9 mouse cellular contexts compared by ENCODE assay signal in the genomic region with DNA sequence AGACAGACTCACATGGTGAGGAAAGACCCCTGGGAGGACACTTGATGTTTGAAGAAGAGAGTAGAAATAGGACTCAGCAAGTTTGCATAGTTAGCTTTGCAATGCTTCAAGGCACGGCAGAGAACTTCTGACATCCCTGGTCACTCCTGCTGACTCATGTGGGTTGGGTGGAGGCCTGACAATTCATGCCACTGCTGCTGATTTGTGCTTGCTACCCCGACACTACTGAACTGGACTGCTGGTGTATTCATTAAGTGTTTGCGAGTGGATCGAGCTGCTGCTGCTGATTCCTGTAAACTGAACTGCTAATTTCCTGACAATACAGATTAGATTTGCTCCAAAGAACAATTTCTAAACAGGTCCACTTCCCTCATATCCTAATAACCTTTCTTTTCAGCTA. TPM values are rescaled to one million over a fixed set of nuclear protein-coding genes. Genes with fewer than 3 reads are reported as not detected.
DNase-seq lines count a peak whose midpoint lies in the region; ATAC-seq and TF ChIP-seq lines count a peak whose summit lies in the region.
"Had no signal": no experiment of that assay in that cellular context is flagged by ENCODE, and none has a peak within 500 bp of the region (broad histone marks: within the 10 kb centered on the region; RNA-seq: fewer than 3 reads in every experiment).

No protein-coding gene starts in this region.

- TF ChIP-seq EP300 in liver, postnatal 0 days (IDR thresholded peaks at IDR 0.05; ENCODE audit: low read depth) = no peak

- peak overlapping the region; percentile 18; the same call in 1 of the 2 replicates for H3K27ac ChIP-seq in liver, postnatal 0 days (ENCODE audit: low read depth)
- no peak overlapping the region for H3K27ac ChIP-seq in forebrain, embryonic 16.5 days (ENCODE audit: low read length)
- H3K27ac ChIP-seq in embryonic facial prominence, embryonic 10.5 days (replicated peaks) = no peak overlapping the region
- H3K27ac ChIP-seq: limb, embryonic 13.5 days had no signal

- no peak overlapping the region for H3K9ac ChIP-seq in liver, postnatal 0 days (replicated peaks)
- no peak overlapping the region for H3K9ac ChIP-seq in forebrain, embryonic 16.5 days (replicated peaks; ENCODE audit: low read depth, low read length)
- H3K9ac ChIP-seq: limb, embryonic 13.5 days had no signal

- no peak overlapping the region for H3K4me3 ChIP-seq in liver, postnatal 0 days (ENCODE audit: low read depth, low read length)
- H3K4me3 ChIP-seq in forebrain, embryonic 16.5 days (replicated peaks; ENCODE audit: low read length) = no peak overlapping the region
- H3K4me3 ChIP-seq in embryonic facial prominence, embryonic 10.5 days = no peak overlapping the region
- H3K4me3 ChIP-seq: limb, embryonic 13.5 days had no signal

- 35% methylated on average over 4 of the region's 4 CpGs for WGBS in liver, postnatal 0 days (ENCODE audit: insufficient replicate concordance)
- WGBS in forebrain, embryonic 16.5 days = 15% methylated on average over 4 of the region's 4 CpGs
- WGBS in embryonic facial prominence, embryonic 10.5 days = 67% methylated on average over 4 of the region's 4 CpGs

- H3K27me3 ChIP-seq in liver, postnatal 0 days (ENCODE audit: insufficient read depth, low read length) = no peaks in the 10 kb centered on the region
- no peaks in the 10 kb centered on the region for H3K27me3 ChIP-seq in forebrain, embryonic 16.5 days (replicated peaks; ENCODE audit: control insufficient read depth, insufficient read depth, low read length)
- H3K27me3 ChIP-seq in embryonic facial prominence, embryonic 10.5 days (replicated peaks; ENCODE audit: low read depth, poor library complexity, severe bottlenecking) = no peaks in the 10 kb centered on the region
- H3K27me3 ChIP-seq: limb, embryonic 13.5 days had no signal

- H3K9me3 ChIP-seq in liver, postnatal 0 days (ENCODE audit: low read length) = no peaks in the 10 kb centered on the region
- no peaks in the 10 kb centered on the region for H3K9me3 ChIP-seq in forebrain, embryonic 16.5 days (ENCODE audit: control insufficient read depth, low read length)
- H3K9me3 ChIP-seq in embryonic facial prominence, embryonic 10.5 days = no peaks in the 10 kb centered on the region
- H3K9me3 ChIP-seq: limb, embryonic 13.5 days had no signal

- TF ChIP-seq CTCF in liver, postnatal 0 days (IDR thresholded peaks at IDR 0.05; ENCODE audit: low read depth) = no peak

- H3K4me2 ChIP-seq in liver, postnatal 0 days (ENCODE audit: low read depth, low read length) = no peak overlapping the region
- H3K4me2 ChIP-seq in forebrain, embryonic 16.5 days (ENCODE audit: low read length) = no peak overlapping the region
- H3K4me2 ChIP-seq: limb, embryonic 13.5 days had no signal

- ATAC-seq in liver, postnatal 0 days = peak; percentile 68
- ATAC-seq in forebrain, embryonic 16.5 days = no peak

- intact Hi-C loops in gastrocnemius, postnatal 36 days (cut with DNase I) = no loop called here

- 0 out of 2 replicates have a peak, but pooled peaks cover 2% of the 10 kb centered on the region for H3K36me3 ChIP-seq in liver, postnatal 0 days (replicated peaks; ENCODE audit: insufficient read depth, low read length)
- no peaks in the 10 kb centered on the region for H3K36me3 ChIP-seq in forebrain, embryonic 16.5 days (ENCODE audit: control insufficient read depth, insufficient read depth)
- peaks cover 11% of the 10 kb centered on the region for H3K36me3 ChIP-seq in embryonic facial prominence, embryonic 10.5 days (replicated peaks)

- H3K4me1 ChIP-seq in liver, postnatal 0 days (ENCODE audit: insufficient read depth) = peaks cover 34% of the 10 kb centered on the region
- peaks cover 8% of the 10 kb centered on the region; the same call in 1 of the 2 replicates for H3K4me1 ChIP-seq in forebrain, embryonic 16.5 days (replicated peaks; ENCODE audit: control insufficient read depth, insufficient read depth, low read length)
- H3K4me1 ChIP-seq in embryonic facial prominence, embryonic 10.5 days = 0 out of 2 replicates have a peak, but pooled peaks cover 2% of the 10 kb centered on the region
- H3K4me1 ChIP-seq: limb, embryonic 13.5 days had no signal

- DNase-seq in urinary bladder, postnatal 14 days (ENCODE audit: low spot score) = peak; percentile 57
- DNase-seq in urinary bladder, adult 2 months (ENCODE audit: low spot score) = no peak
- peak; percentile 25 to 45 for DNase-seq in gastrocnemius, postnatal 36 days
- peak; percentile 27 for DNase-seq in liver, postnatal 0 days
- no peak for DNase-seq in embryonic facial prominence, embryonic 10.5 days (ENCODE audit: low spot score)
- no peak for DNase-seq in layer of hippocampus, adult 9-10 months (ENCODE audit: low spot score)
- DNase-seq in cerebellum, postnatal 36 days = no peak

RNA-seq across cellular contexts. Expression of gene Abi1, which starts 18.3 kb away (rescaled TPM):
- 73.1 and 88.4 TPM in 2 replicates for polyA plus RNA-seq in urinary bladder, adult 2 months (2012; rRNA removed)
- total RNA-seq in gastrocnemius, postnatal 36 days (2021) = 10 to 100 TPM; 14.6 to 15.7 TPM
- 15.9 and 16.2 TPM in 2 replicates for polyA plus RNA-seq in liver, postnatal 0 days (2015; fragmentation: Nextera tagmentation; extraction: Ambion mirVana)
- polyA plus RNA-seq in forebrain, embryonic 16.5 days (2015; fragmentation: Nextera tagmentation; extraction: Ambion mirVana) = 65.3 and 66.9 TPM in 2 replicates
- polyA plus RNA-seq in embryonic facial prominence, embryonic 10.5 days (2016; fragmentation: Nextera tagmentation; extraction: Ambion mirVana) = 34.4 and 38.5 TPM in 2 replicates

RNA-seq across cellular contexts. Expression of gene Acbd5, which starts 46.2 kb away (rescaled TPM):
- polyA plus RNA-seq in urinary bladder, adult 2 months (2012; rRNA removed) = 20.3 and 23.0 TPM in 2 replicates
- total RNA-seq in gastrocnemius, postnatal 36 days (2021) = 10 to 100 TPM; 22.1 to 24.2 TPM
- polyA plus RNA-seq in liver, postnatal 0 days (2015; fragmentation: Nextera tagmentation; extraction: Ambion mirVana) = 38.3 and 41.5 TPM in 2 replicates
- polyA plus RNA-seq in forebrain, embryonic 16.5 days (2015; fragmentation: Nextera tagmentation; extraction: Ambion mirVana) = 81.7 and 83.2 TPM in 2 replicates
- 28.5 and 29.2 TPM in 2 replicates for polyA plus RNA-seq in embryonic facial prominence, embryonic 10.5 days (2016; fragmentation: Nextera tagmentation; extraction: Ambion mirVana)

Comparison
In these comparisons a context has a peak if more than half of its experiments do, and no peak if none do; other contexts are left out.
1. DNase-seq: peak in urinary bladder, postnatal 14 days (single experiment), gastrocnemius, postnatal 36 days (2 of 2) and liver, postnatal 0 days (single experiment); none in urinary bladder, adult 2 months (single experiment), embryonic facial prominence, embryonic 10.5 days (single experiment), layer of hippocampus, adult 9-10 months (single experiment) and cerebellum, postnatal 36 days (0 of 2).